Mouse (Mus musculus): Measurements from ENCODE around the gene Ppp4r1. TPM values are rescaled to one million over a fixed set of nuclear protein-coding genes. Genes with fewer than 3 reads are reported as not detected.

Ppp4r1 gene
- total RNA-seq, 2 experiments from 2014 or later, result 41.7 to 48.5 TPM

DNA sequence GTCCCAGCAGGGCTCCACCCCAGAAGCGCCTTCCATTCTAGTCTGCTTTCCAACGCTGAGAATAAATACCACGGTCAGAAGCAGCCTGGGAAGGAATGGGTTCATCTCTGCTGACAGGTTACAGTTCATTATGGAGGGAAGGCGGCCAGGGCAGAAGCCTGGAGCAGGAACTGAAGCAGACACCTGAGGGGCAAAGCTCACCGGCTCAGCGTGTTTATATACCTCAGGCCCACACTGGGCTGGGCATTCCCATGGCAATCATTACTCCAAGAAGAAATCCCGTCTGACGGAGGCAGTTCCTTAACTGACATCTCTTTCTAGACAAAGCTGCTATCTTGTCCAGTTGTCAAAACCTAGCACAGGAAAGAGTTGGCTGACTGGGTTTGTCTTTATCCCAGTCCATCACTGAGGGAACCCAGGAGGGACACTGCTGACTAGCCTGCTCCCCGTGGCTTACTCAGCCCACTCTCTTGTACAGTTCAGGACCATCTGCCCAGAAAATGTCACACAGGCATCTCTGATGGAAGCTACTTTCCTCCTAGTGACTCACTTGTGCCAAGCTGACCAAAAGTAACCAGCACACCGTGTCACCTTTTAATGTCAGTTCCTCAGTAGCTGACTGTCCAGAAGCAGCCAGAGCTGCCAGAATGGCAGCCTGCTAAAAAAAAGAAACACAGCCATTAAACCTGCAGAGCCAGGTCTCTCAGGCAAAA, 60.5 kb downstream of the Ppp4r1 start:
- DNase-seq (ENCODE audit: low spot score), result no peak
- intact Hi-C loops (cut with DNase I), result no loop called here

DNA sequence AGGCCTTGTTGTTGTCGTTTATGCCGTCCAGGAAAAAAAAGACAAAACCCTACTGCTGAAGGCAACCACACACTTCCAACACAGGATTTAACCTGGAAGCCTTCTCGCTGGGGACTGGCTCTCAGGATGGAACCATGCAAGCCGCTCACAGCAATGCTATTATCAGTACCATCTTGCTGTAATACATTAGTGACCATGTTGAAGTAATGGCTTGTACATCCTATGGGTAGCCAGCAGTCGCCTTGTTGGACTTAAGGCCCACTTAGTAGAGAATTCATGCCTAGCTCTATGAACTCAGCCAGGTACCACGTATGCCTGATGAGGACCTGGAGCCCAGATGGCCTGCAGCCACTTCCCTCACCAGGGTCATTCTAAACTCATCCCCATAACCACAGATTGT, 63.0 kb downstream of the Ppp4r1 start:
- DNase-seq (ENCODE audit: low spot score), result no peak
- intact Hi-C loops (cut with DNase I), result no loop called here

- intact Hi-C loops (cut with DNase I), result no loop called here
- DNase-seq (ENCODE audit: low spot score), result no peak
Measured at GRCm38 (mm10) chr17:65847694-65848449, 65.5 kb downstream of the Ppp4r1 start.

DNA sequence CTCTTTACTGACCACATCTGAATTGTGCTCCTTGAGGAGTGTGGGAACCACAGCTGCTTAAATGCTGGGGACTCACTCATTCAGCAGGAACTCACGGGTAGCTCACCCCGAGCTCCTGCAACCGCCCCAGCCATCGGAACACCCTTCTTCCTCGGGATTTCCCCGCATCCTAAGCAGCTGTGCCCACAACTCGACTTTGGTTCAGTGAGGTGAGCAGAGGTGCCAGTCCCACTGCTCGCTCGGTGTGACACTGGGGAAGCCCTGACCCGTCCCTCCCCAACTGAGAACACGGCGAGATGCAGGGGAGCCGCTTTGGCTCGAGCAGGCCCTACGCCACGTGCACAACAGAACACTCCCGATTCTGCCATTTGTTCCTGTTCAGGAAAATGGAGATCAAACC, 68.1 kb downstream of the Ppp4r1 start:
- DNase-seq (ENCODE audit: low spot score), result no peak
- intact Hi-C loops (cut with DNase I), result no loop called here

DNA sequence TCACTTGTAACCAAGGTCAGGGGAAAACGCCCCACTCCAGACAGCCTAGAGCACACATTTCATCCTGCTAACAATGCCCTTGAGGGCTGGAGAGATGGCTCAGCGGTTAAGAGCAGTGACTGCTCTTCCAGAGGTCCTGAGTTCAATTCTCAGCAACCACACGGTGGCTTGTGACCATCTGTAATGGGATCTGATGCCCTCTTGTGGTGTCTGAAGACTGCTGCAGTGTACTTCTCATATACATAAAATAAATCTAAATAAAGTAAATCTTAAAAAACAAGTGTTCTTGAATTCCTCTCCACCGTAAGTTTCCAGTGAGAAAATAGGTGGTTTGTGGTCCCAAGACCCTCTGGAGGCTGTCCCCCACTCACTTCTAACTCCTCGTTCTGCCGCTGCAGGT, 69.4 kb downstream of the Ppp4r1 start:
- intact Hi-C loops (cut with DNase I), result no loop called here
- DNase-seq (ENCODE audit: low spot score), result no peak

GRCm38 (mm10) chr17:65853326-65853725, 71.0 kb downstream of the Ppp4r1 start:
- intact Hi-C loops (cut with DNase I), result no loop called here

DNA sequence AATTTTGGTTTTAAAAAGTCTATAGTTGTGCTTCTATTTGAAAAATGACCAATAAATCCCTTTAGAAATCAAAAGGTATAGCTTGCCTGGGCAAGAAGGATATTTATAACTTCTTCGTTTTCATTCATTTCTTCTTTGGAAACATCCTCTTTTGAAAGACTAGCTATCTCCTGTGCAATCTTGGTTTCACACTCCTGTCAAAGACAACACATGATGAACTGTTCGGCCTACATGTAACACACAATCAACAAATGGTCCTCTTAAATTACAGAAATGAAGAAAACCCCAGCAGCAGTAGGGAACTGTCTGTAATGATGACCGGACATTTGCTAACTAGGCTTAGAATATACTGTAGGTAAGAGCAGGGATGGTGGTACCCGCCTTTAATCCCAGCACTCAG, 71.6 kb downstream of the Ppp4r1 start:
- DNase-seq (ENCODE audit: low spot score), result no peak
- intact Hi-C loops (cut with DNase I), result no loop called here

More at GRCm38 (mm10) chr17:65853326-65853725, 71.0 kb downstream of the Ppp4r1 start:
- DNase-seq (ENCODE audit: low spot score), result no peak

GRCm38 (mm10) chr17:65857617-65858016, 75.2 kb downstream of the Ppp4r1 start:
- DNase-seq (ENCODE audit: low spot score), result no peak
- intact Hi-C loops (cut with DNase I), result no loop called here

- intact Hi-C loops (cut with DNase I), result no loop called here
Measured at GRCm38 (mm10) chr17:65862579-65862978, 80.2 kb downstream of the Ppp4r1 start.

DNA sequence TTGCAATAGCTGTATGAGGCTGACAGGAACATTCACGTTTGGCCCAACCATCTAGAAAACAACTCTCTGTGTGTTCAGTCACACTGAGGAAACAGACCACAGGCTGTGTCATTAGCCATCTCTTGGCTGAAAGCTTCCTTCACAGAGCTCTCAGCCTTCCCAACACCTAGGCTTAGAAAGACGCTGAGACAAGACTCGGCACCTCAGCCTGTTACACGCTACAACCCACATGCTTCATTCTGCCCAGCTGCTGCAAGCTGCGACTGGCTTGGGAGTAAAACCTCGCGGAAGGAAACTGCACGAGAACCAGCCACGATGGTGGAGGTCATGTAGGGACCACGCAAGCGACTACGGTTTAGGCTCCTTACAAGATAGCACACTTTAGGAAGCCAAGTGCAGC, 81.5 kb downstream of the Ppp4r1 start:
- DNase-seq (ENCODE audit: low spot score), result no peak
- intact Hi-C loops (cut with DNase I), result loop anchor here (2.0 kb wide), 1 partner anchor 245 kb away; no protein-coding TSS in a partner anchor

More at GRCm38 (mm10) chr17:65862579-65862978, 80.2 kb downstream of the Ppp4r1 start:
- no peak for DNase-seq (ENCODE audit: low spot score)

DNA sequence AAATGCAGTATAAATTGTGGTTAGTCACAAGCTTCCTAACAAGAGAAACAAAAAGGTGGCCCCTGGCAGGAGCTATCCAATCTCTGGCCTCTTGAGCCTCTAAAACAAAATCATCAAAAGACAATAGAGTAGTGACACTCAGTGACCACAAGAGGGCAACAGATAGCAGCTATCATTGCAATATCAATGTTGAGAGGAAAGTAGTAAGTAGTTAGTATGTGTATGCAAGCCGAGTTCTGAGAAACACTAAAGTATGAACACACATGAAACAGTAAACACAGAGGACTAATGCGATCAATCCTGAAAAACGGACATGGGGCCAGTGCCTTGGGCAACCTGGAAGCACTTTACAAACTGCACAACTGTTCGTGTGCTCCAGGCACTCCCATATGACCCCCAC, 82.4 kb downstream of the Ppp4r1 start:
- no peak for DNase-seq (ENCODE audit: low spot score)
- intact Hi-C loops (cut with DNase I), result loop anchor here (2.0 kb wide), 1 partner anchor 244 kb away; no protein-coding TSS in a partner anchor

GRCm38 (mm10) chr17:65865265-65865664, 82.9 kb downstream of the Ppp4r1 start:
- no peak for DNase-seq (ENCODE audit: low spot score)
- intact Hi-C loops (cut with DNase I), result loop anchor here (2.0 kb wide), 1 partner anchor 244 kb away; no protein-coding TSS in a partner anchor

DNA sequence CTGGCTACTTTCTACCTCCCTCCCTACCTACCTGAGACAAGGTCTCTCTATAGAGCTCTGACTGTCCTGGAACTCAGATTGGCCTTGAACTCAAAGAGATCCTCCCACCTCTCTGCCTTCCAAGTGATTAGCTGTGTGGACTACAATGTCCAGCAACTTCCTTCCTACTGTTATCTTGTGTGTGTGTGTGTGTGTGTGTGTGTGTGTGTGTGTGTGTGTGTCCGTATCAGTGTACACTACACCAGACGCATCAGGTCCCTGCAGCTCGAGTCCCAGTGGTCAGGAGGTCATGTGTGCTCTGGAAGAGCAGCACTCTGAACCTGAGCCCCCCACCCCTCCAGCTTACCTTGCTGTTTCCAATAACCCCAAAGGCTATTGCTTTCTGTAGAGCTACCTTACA, 83.8 kb downstream of the Ppp4r1 start:
- intact Hi-C loops (cut with DNase I), result no loop called here
- DNase-seq (ENCODE audit: low spot score), result no peak

DNA sequence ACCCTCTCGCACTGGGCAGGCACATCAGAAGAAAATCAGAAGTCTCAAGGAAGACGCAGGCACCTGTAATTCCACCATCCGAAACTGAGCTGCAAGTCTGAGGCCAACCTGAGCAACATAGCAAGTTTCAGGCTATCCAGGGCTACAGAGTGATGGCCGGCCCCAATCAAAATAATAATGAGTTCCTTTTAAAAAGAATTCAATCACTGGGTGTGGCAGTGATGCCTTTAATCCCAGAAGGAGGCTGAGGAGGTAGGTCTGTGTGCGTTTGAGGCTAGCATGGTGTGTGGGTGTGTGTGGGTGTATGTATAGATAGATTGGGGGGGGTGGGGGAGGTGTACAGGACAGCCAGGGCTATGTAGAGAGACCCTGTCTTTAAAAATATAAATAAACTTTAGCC, 85.6 kb downstream of the Ppp4r1 start:
- DNase-seq (ENCODE audit: low spot score), result no peak
- intact Hi-C loops (cut with DNase I), result no loop called here

- intact Hi-C loops (cut with DNase I), result loop anchor here (2.0 kb wide), 1 partner anchor 81 kb away; the partner anchor contains the start of gene Twsg1
- DNase-seq (ENCODE audit: low spot score), result no peak
Measured at GRCm38 (mm10) chr17:65869720-65870119, 87.3 kb downstream of the Ppp4r1 start.

- intact Hi-C loops (cut with DNase I), result loop anchor here (2.0 kb wide), 1 partner anchor 81 kb away; the partner anchor contains the start of gene Twsg1
- DNase-seq (ENCODE audit: low spot score), result peak; percentile 42
Measured at GRCm38 (mm10) chr17:65870146-65870545, 87.8 kb downstream of the Ppp4r1 start.

- DNase-seq (ENCODE audit: low spot score), result no peak
- intact Hi-C loops (cut with DNase I), result loop anchor here (2.0 kb wide), 1 partner anchor 79 kb away; the partner anchor contains the start of gene Twsg1
Measured at GRCm38 (mm10) chr17:65871641-65872041, 89.3 kb downstream of the Ppp4r1 start.

DNA sequence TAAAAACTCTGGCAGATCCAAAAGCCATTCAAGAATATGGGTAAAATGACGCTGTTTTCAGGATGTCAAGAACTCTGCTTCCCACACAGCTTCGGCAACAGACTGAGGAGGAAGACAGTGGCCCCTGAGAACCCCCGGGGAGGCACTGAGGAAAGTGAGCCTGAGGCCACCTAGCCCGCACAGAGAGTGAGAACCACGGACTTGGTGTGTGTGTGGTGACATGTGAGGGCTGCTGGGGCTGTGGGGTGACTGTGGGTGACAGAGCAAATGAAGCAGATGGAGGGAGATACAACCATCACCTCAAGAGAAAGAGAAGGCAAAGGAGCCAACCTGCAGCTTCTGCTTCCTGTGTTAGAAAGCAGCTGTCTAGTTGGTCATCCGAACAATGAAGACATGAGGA, 89.7 kb downstream of the Ppp4r1 start:
- DNase-seq (ENCODE audit: low spot score), result no peak
- intact Hi-C loops (cut with DNase I), result no loop called here

GRCm38 (mm10) chr17:65872652-65873051, 90.3 kb downstream of the Ppp4r1 start:
- no peak for DNase-seq (ENCODE audit: low spot score)
- intact Hi-C loops (cut with DNase I), result no loop called here

GRCm38 (mm10) chr17:65873156-65873555, 90.8 kb downstream of the Ppp4r1 start:
- intact Hi-C loops (cut with DNase I), result no loop called here
- DNase-seq (ENCODE audit: low spot score), result no peak

DNA sequence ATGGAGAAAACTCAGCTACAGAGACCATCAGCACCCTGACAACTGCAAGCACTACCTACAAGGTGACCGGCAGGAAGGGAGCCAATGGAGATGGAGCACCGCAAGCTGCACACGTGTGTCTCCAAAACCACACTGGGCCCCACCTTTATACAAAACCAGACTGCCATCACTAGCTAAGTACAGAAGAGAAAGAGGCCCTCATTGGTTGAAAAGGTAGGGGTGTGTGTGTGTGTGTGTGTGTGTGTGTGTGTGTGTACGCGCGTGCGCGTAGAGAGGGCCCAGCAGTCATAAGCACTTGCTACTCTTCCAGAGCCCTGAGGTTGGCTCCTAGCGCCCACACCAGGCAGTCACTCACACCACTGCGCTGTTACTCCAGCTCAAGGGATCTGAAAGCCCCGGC, 91.5 kb downstream of the Ppp4r1 start:
- DNase-seq (ENCODE audit: low spot score), result no peak
- intact Hi-C loops (cut with DNase I), result no loop called here
